Mouse (Mus musculus) myocyte (in vitro differentiated cells): ENCODE results near the gene Pakap. TPM values are rescaled to one million over a fixed set of nuclear protein-coding genes. Genes with fewer than 3 reads are reported as not detected.
A peak's percentile ranks its signal among the peaks of the same experiment; 100 is the strongest.

Source experiments
- H3K27me3 ChIP-seq: one replicate; pipeline ENCODE4 v1.6.1; 2011; ENCODE audit not compliant: control insufficient read depth, insufficient read depth, insufficient read length
- H3K36me3 ChIP-seq: one replicate; pipeline ENCODE4 v1.6.1; 2011; ENCODE audit not compliant: control insufficient read depth, insufficient read depth
- H3K4me2 ChIP-seq: one replicate; pipeline ENCODE4 v1.6.1; 2011; ENCODE audit warnings: low read depth, control low read depth
- H3K4me3 ChIP-seq: one replicate; pipeline ENCODE4 v1.5.1; 2011; ENCODE audit warnings: mild to moderate bottlenecking, control low read depth, moderate library complexity
- H3K79me2 ChIP-seq: one replicate; pipeline ENCODE4 v1.6.1; 2011; ENCODE audit not compliant: control insufficient read depth, insufficient read depth
- H3ac ChIP-seq: one replicate; pipeline ENCODE4 v1.6.1; 2011; ENCODE audit not compliant: control insufficient read depth, insufficient read length
- CEBPB ChIP-seq: IDR thresholded peaks from 2 replicates; pipeline ENCODE4 v1.6.1; 2011; ENCODE audit warnings: mild to moderate bottlenecking, moderate library complexity; ENCODE audit not compliant: poor library complexity, insufficient read depth, severe bottlenecking
- E2F4 ChIP-seq: IDR thresholded peaks from one replicate; pipeline ENCODE4 v1.6.1; 2011; ENCODE audit warnings: mild to moderate bottlenecking, control low read depth, moderate library complexity; ENCODE audit not compliant: insufficient read depth
- MAX ChIP-seq: IDR thresholded peaks from one replicate; pipeline ENCODE4 v1.6.1; 2011; ENCODE audit warnings: low read depth, mild to moderate bottlenecking, control low read depth
- MYOD1 ChIP-seq, 3 experiments: IDR thresholded peaks; one replicate each; pipeline ENCODE4 v1.6.1; 2011; ENCODE audit warnings: control low read depth in 2 of 3, low read depth in 2 of 3, mild to moderate bottlenecking in 2 of 3, moderate library complexity in 1 of 3; ENCODE audit not compliant: insufficient read length in 2 of 3, control insufficient read depth in 1 of 3
- MYOG ChIP-seq, 3 experiments: IDR thresholded peaks; one replicate each; pipeline ENCODE4 v1.6.1; 2011; ENCODE audit warnings: control low read depth in 2 of 3, low read depth in 2 of 3, mild to moderate bottlenecking in 2 of 3; ENCODE audit not compliant: insufficient read length in 2 of 3, control insufficient read depth in 1 of 3, insufficient read depth in 1 of 3
- POLR2A ChIP-seq: IDR thresholded peaks from one replicate; pipeline ENCODE4 v1.6.1; 2011; ENCODE audit warnings: low read depth, mild to moderate bottlenecking, control low read depth, moderate library complexity; ENCODE audit not compliant: insufficient read length
- POLR2AphosphoS2 ChIP-seq: IDR thresholded peaks from one replicate; pipeline ENCODE4 v1.6.1; 2011; ENCODE audit warnings: low read depth, control low read depth; ENCODE audit not compliant: insufficient read length
- REST ChIP-seq: IDR thresholded peaks from one replicate; pipeline ENCODE4 v1.6.1; 2011; ENCODE audit warnings: mild to moderate bottlenecking, control low read depth, moderate library complexity; ENCODE audit not compliant: insufficient read depth, insufficient read length
- SRF ChIP-seq: IDR thresholded peaks from one replicate; pipeline ENCODE4 v1.6.1; 2011; ENCODE audit warnings: low read depth; ENCODE audit not compliant: control insufficient read depth, insufficient read length
- TCF12 ChIP-seq: IDR thresholded peaks from one replicate; pipeline ENCODE4 v1.6.1; 2011; ENCODE audit warnings: mild to moderate bottlenecking, control low read depth; ENCODE audit not compliant: poor library complexity, insufficient read depth, severe bottlenecking
- TCF3 ChIP-seq: IDR thresholded peaks from one replicate; pipeline ENCODE4 v1.6.1; 2011; ENCODE audit warnings: low read depth, control low read depth; ENCODE audit not compliant: insufficient read length
- USF1 ChIP-seq: IDR thresholded peaks from one replicate; pipeline ENCODE4 v1.6.1; 2011; ENCODE audit warnings: low read depth, mild to moderate bottlenecking, control low read depth, moderate library complexity
- polyA plus RNA-seq: library from polyadenylated mRNA; unstranded; fragments of >200 nt; fragmentation: generic; extraction: Trizol; gene quantifications from one replicate; pipeline ENCODE4 v1.2.1, GENCODE M21; 2012; ENCODE audit warnings: missing spikeins

Pakap gene
- polyA plus RNA-seq, 1 experiment = 6.5 TPM

DNA sequence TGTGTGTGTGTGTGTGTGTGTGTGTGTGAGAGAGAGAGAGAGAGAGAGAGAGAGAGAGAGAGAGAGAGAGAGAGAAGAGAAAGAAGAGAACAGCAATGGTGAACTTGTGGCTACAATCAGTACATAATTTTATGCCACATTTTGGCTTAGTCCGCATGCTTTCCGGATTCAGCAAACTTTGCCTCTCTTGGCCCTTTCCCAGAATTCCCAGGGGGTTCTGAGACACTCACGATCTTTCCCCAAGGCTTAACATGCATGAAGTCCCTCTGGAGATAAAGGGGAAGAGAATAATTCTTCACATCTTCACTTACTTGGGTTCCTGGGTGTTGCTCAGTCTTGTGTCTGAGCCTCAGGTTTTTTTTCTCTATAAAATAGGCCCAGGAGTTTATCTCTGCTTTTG, 2.2 kb downstream of the Pakap start:
- TF ChIP-seq USF1 (no peak), TCF3 (no peak)

DNA sequence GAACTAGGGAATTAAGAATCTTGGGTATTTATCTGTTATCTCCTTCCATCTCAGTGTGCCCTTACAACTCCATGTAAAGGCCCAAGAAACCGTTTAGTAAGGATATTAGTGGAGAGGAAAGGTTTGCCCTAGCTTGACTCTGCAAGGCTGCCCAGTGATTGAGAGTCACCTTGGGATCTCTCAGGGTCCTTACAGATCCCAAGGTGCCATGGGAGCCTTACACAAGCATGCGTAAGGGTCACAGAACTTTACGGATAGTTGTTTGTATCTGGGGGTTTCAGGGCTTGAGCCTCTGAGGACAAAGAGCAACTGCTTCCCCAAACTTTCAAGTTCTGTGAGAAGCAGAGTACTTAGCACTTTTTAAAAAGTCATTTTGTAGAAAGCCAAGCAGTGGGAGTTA, 6.2 kb downstream of the Pakap start:
- peaks cover 8% of the 10 kb centered on the region for H3K36me3 ChIP-seq
- H3K79me2 ChIP-seq = peaks cover 100% of the 10 kb centered on the region
- TF ChIP-seq SRF = no peak
- TF ChIP-seq USF1 = no peak
- TF ChIP-seq CEBPB = no peak
- no peak for TF ChIP-seq E2F4
- no peak for TF ChIP-seq MYOD1 (IDR thresholded peaks at IDR 0.05; ENCODE audit: control insufficient read depth in 1 of 3, insufficient read length in 2 of 3, low read depth in 2 of 3)
- no peak for TF ChIP-seq MYOG (IDR thresholded peaks at IDR 0.05; ENCODE audit: control insufficient read depth in 1 of 3, insufficient read depth in 1 of 3, insufficient read length in 2 of 3, low read depth in 2 of 3)
- TF ChIP-seq REST = no peak
- TF ChIP-seq TCF3 = no peak
- no peak for TF ChIP-seq POLR2A
- TF ChIP-seq MAX = no peak
- no peak for TF ChIP-seq POLR2AphosphoS2
- TF ChIP-seq TCF12 = no peak
- H3K4me2 ChIP-seq = no peak overlapping the region
- H3ac ChIP-seq = no peak overlapping the region
- no peak overlapping the region for H3K4me3 ChIP-seq
- H3K27me3 ChIP-seq = no peaks in the 10 kb centered on the region

More for the DNA sequence above, 2.2 kb downstream of the Pakap start:
- H3K4me3 ChIP-seq = peak overlapping the region; percentile 82
- no peaks in the 10 kb centered on the region for H3K27me3 ChIP-seq
- peaks cover 8% of the 10 kb centered on the region for H3K36me3 ChIP-seq
- no peak overlapping the region for H3ac ChIP-seq
- H3K79me2 ChIP-seq = peaks cover 75% of the 10 kb centered on the region
- peak overlapping the region; percentile 94 for H3K4me2 ChIP-seq

- no peak overlapping the region for H3K4me3 ChIP-seq
- H3K4me2 ChIP-seq = no peak overlapping the region
- H3ac ChIP-seq = no peak overlapping the region
- H3K27me3 ChIP-seq = no peaks in the 10 kb centered on the region
- H3K79me2 ChIP-seq = peaks cover 100% of the 10 kb centered on the region
- no peak for TF ChIP-seq CEBPB
- TF ChIP-seq MAX = no peak
- TF ChIP-seq POLR2AphosphoS2 = no peak
- no peak for TF ChIP-seq TCF12
- TF ChIP-seq MYOG (IDR thresholded peaks at IDR 0.05; ENCODE audit: control insufficient read depth in 1 of 3, insufficient read depth in 1 of 3, insufficient read length in 2 of 3, low read depth in 2 of 3) = no peak
- no peak for TF ChIP-seq USF1
- TF ChIP-seq MYOD1 (IDR thresholded peaks at IDR 0.05; ENCODE audit: control insufficient read depth in 1 of 3, insufficient read length in 2 of 3, low read depth in 2 of 3) = no peak
- no peak for TF ChIP-seq REST
- TF ChIP-seq POLR2A = no peak
- no peak for TF ChIP-seq E2F4
- peaks cover 8% of the 10 kb centered on the region for H3K36me3 ChIP-seq
Observed at GRCm38 (mm10) chr4:57574646-57575045, 6.7 kb downstream of the Pakap start.

DNA sequence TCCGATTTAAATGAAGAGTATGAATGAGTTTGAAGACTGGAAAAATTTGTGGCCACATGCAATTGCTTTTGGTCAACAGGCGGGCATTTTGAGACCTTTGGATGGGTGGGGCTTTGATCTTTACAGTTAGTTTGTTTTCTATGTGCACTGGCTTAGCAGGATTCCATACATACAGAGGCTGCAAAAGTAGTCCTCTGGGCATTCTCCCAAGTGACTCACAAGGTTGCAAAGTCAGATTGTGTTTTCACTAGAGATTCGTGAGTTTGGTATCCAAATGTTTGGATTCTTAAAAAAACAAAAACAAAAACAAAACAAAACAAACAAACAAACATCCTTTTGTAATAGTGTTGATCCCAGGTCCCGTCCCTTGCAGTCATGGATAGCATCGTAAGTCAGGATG, 7.7 kb downstream of the Pakap start:
- H3ac ChIP-seq = no peak overlapping the region
- no peak overlapping the region for H3K4me2 ChIP-seq
- H3K27me3 ChIP-seq = no peaks in the 10 kb centered on the region
- H3K4me3 ChIP-seq = no peak overlapping the region
- H3K36me3 ChIP-seq = peaks cover 12% of the 10 kb centered on the region
- TF ChIP-seq MAX (no peak), USF1 (no peak), MYOD1 (IDR thresholded peaks at IDR 0.05; ENCODE audit: control insufficient read depth in 1 of 3, insufficient read length in 2 of 3, low read depth in 2 of 3) (no peak), TCF3 (no peak), REST (no peak), E2F4 (no peak), TCF12 (no peak), MYOG (IDR thresholded peaks at IDR 0.05; ENCODE audit: control insufficient read depth in 1 of 3, insufficient read depth in 1 of 3, insufficient read length in 2 of 3, low read depth in 2 of 3) (no peak), POLR2AphosphoS2 (no peak)
- H3K79me2 ChIP-seq = peaks cover 100% of the 10 kb centered on the region

- no peak overlapping the region for H3K4me3 ChIP-seq
- no peaks in the 10 kb centered on the region for H3K27me3 ChIP-seq
- H3K4me2 ChIP-seq = no peak overlapping the region
- H3K79me2 ChIP-seq = peaks cover 100% of the 10 kb centered on the region
- TF ChIP-seq USF1 (no peak), MYOD1 (IDR thresholded peaks at IDR 0.05; ENCODE audit: control insufficient read depth in 1 of 3, insufficient read length in 2 of 3, low read depth in 2 of 3) (no peak), TCF12 (no peak), POLR2A (no peak), CEBPB (no peak), SRF (no peak), MYOG (IDR thresholded peaks at IDR 0.05; ENCODE audit: control insufficient read depth in 1 of 3, insufficient read depth in 1 of 3, insufficient read length in 2 of 3, low read depth in 2 of 3) (no peak), E2F4 (no peak), TCF3 (no peak), REST (no peak), POLR2AphosphoS2 (no peak)
- no peak overlapping the region for H3ac ChIP-seq
- peaks cover 12% of the 10 kb centered on the region for H3K36me3 ChIP-seq
Observed at GRCm38 (mm10) chr4:57576095-57576494, 8.1 kb downstream of the Pakap start.
